Mouse (Mus musculus): Measurements from ENCODE around the gene Ntm.

- TF ChIP-seq CTCF (IDR thresholded peaks at IDR 0.05; ENCODE audit: control insufficient read depth, insufficient read depth, insufficient replicate concordance, low read depth, low read length) (no peak), POLR2A (IDR thresholded peaks at IDR 0.05; ENCODE audit: control insufficient read depth, low read depth, low read length) (no peak)
Measured at GRCm38 (mm10) chr9:29472226-29472625, 490.7 kb downstream of the Ntm start.
